Mouse (Mus musculus): ENCODE data around the gene Depdc5.

DNA sequence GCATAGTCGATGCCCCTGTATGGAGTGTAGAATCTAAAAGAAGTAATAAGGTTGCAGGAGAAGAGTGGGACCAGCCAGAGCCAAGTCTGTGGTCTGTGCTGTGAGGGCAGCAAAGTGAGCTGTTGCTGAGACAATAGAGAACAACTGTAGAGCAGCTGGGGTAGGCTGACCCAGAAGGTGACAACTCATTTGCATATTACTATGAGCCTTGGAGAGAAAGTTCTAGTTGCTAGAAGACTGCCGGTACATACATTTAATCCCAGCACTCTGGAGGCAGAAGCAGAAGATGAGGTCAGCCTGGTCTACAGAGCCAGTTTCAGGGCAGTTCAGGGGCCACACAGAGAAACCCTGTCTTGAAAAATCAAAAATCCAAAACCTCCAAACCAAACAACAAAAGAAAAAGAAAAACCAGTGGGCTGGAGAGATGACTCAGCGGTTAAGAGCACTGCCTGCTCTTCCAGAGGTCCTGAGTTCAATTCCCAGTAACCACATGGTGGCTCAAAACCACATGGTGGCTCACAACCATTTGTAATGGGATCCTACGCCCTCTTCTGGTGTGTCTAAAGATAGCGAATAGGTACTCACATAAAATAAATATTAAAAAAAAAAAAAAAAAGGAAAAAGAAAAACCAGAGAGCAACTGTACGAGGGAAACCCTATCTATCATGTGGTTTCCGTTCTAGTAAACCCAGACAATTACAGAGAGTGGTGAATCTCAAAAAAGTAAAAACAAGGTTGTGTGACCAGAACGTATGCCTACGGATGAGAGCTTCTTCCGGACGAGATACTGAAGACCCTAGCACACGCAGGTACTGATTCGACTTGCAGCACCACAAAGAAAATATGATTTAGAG lies 175.4 kb downstream of the Depdc5 start:
- TF ChIP-seq POLR2A (IDR thresholded peaks at IDR 0.05; ENCODE audit: low read depth, low read length) (no peak), CTCF (IDR thresholded peaks at IDR 0.05; ENCODE audit: borderline replicate concordance, insufficient read depth, low read length) (no peak)

Measured in embryonic fibroblast, embryonic 13.5 days (primary cell).